Mouse (Mus musculus): ENCODE measurements around the gene Ick.

DNA sequence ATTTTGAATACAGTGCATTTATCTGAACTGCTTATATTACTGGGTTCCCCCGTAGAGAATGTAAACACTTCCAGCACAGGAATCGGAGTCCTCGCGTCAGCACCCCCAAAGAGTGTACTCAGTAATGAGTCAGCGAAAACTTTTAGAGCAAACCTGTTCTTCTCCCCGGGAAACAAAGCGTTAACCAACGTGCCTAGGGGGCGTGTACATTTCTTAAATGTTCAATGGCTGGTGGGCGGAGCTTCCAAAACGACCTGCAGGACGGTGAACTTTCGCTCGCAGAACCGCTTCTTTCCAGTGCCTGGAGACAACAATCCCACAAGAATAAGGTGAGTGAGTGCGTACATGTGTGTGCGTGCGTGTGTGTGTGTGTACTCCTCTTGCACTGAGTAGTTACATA lies 82.7 kb downstream of the Ick start:
- TF ChIP-seq CTCF (IDR thresholded peaks at IDR 0.05; ENCODE audit: borderline replicate concordance, insufficient read depth, low read depth, low read length) (no peak), POLR2A (IDR thresholded peaks at IDR 0.05; ENCODE audit: borderline replicate concordance, insufficient read depth, low read length) (no peak)

All from cerebellum, adult 2 months (tissue).